21 mouse cellular contexts compared by ENCODE assay signal in the genomic region with DNA sequence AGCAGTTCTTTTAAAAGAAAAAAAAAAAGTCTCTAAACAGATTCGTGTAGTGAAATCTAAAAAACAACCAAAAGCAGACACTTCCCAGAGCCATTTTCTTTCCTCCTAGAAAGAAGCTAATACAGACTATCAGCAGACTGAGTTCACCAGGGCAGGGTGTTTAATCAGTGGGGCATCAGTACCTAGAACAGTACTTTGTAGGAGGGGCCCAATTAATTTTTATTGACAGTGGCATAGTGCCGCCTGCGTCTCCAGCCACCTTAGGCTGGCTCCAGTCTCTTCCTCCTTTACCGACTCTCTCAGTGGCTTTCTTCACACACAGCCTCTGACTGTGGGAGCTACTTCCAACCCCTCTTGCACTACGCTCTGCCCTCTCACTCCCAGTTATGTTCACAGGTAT.
DNase-seq lines count a peak whose midpoint lies in the region; ATAC-seq and TF ChIP-seq lines count a peak whose summit lies in the region.
"Had no signal": no experiment of that assay in that cellular context is flagged by ENCODE, and none has a peak within 500 bp of the region (broad histone marks: within the 10 kb centered on the region; RNA-seq: fewer than 3 reads in every experiment).

No protein-coding gene starts in this region.

- no peak for TF ChIP-seq CTCF in stomach, postnatal 0 days (IDR thresholded peaks at IDR 0.05; ENCODE audit: low read depth)

- H3K4me2 ChIP-seq in intestine, embryonic 15.5 days (replicated peaks): no peak overlapping the region
- no peak overlapping the region for H3K4me2 ChIP-seq in intestine, embryonic 16.5 days (ENCODE audit: low read depth, low read length)
- no peak overlapping the region for H3K4me2 ChIP-seq in stomach, postnatal 0 days (replicated peaks; ENCODE audit: low read depth)
- H3K4me2 ChIP-seq in midbrain, embryonic 11.5 days: no peak overlapping the region
- no peak overlapping the region for H3K4me2 ChIP-seq in forebrain, embryonic 12.5 days
- H3K4me2 ChIP-seq in forebrain, embryonic 11.5 days (ENCODE audit: low read depth, low read length, severe bottlenecking): no peak overlapping the region
- H3K4me2 ChIP-seq: embryonic facial prominence, embryonic 12.5 days had no signal

- no peak overlapping the region for H3K9ac ChIP-seq in intestine, embryonic 15.5 days
- H3K9ac ChIP-seq in intestine, embryonic 16.5 days (ENCODE audit: low read depth, low read length): no peak overlapping the region
- no peak overlapping the region for H3K9ac ChIP-seq in stomach, postnatal 0 days (ENCODE audit: low read length)
- H3K9ac ChIP-seq in midbrain, embryonic 11.5 days (ENCODE audit: low read length): no peak overlapping the region
- no peak overlapping the region for H3K9ac ChIP-seq in forebrain, embryonic 12.5 days
- H3K9ac ChIP-seq in forebrain, embryonic 11.5 days (ENCODE audit: low read length): no peak overlapping the region
- H3K9ac ChIP-seq: embryonic facial prominence, embryonic 12.5 days had no signal

- no peak overlapping the region for H3K27ac ChIP-seq in intestine, embryonic 15.5 days
- no peak overlapping the region for H3K27ac ChIP-seq in intestine, embryonic 16.5 days (ENCODE audit: low read length)
- H3K27ac ChIP-seq in stomach, postnatal 0 days (replicated peaks): no peak overlapping the region
- no peak overlapping the region for H3K27ac ChIP-seq in midbrain, embryonic 11.5 days (ENCODE audit: low read depth, low read length)
- H3K27ac ChIP-seq in forebrain, embryonic 12.5 days: no peak overlapping the region
- H3K27ac ChIP-seq in forebrain, embryonic 11.5 days (ENCODE audit: low read depth, low read length): no peak overlapping the region
- H3K27ac ChIP-seq: embryonic facial prominence, embryonic 12.5 days; forebrain, embryonic 10.5 days had no signal

- peak; percentile 11 for DNase-seq in large intestine, adult 2 months (ENCODE audit: low read depth, low spot score)
- DNase-seq in stomach, postnatal 0 days (ENCODE audit: low spot score): no peak
- DNase-seq in midbrain, embryonic 11.5 days (ENCODE audit: low spot score, missing footprints): no peak
- DNase-seq in forebrain, embryonic 11.5 days (ENCODE audit: low spot score): no peak
- DNase-seq: adrenal gland, adult 2 months; adrenal gland, postnatal 10 days; adrenal gland, postnatal 25 days; cerebellum, adult 11 months; cerebellum, adult 18-20 months; cerebellum, adult 8-10 months; cerebellum, adult 9-11 months; cerebellum, postnatal 14 days; cerebellum, postnatal 36 days; embryo, embryonic 11 days had no signal

- H3K4me1 ChIP-seq in intestine, embryonic 15.5 days (replicated peaks): no peaks in the 10 kb centered on the region
- no peaks in the 10 kb centered on the region for H3K4me1 ChIP-seq in intestine, embryonic 16.5 days (ENCODE audit: control insufficient read depth, insufficient read depth, low read length)
- H3K4me1 ChIP-seq in stomach, postnatal 0 days (replicated peaks; ENCODE audit: control insufficient read depth, insufficient read depth): no peaks in the 10 kb centered on the region
- H3K4me1 ChIP-seq in midbrain, embryonic 11.5 days (ENCODE audit: control insufficient read depth, insufficient read depth, low read length): no peaks in the 10 kb centered on the region
- peaks cover 15% of the 10 kb centered on the region for H3K4me1 ChIP-seq in forebrain, embryonic 12.5 days
- peaks cover 5% of the 10 kb centered on the region; the same call in 1 of the 2 replicates for H3K4me1 ChIP-seq in forebrain, embryonic 11.5 days (replicated peaks; ENCODE audit: control insufficient read depth, insufficient read depth, low read length)

- no peaks in the 10 kb centered on the region for H3K27me3 ChIP-seq in intestine, embryonic 15.5 days (replicated peaks)
- no peaks in the 10 kb centered on the region for H3K27me3 ChIP-seq in intestine, embryonic 16.5 days (replicated peaks; ENCODE audit: control insufficient read depth, insufficient read depth, low read length)
- H3K27me3 ChIP-seq in stomach, postnatal 0 days (ENCODE audit: control insufficient read depth, insufficient read depth, low read length): no peaks in the 10 kb centered on the region
- no peaks in the 10 kb centered on the region for H3K27me3 ChIP-seq in midbrain, embryonic 11.5 days (ENCODE audit: control insufficient read depth, insufficient read depth, low read length)
- no peaks in the 10 kb centered on the region for H3K27me3 ChIP-seq in forebrain, embryonic 12.5 days
- H3K27me3 ChIP-seq in forebrain, embryonic 11.5 days (ENCODE audit: control insufficient read depth, insufficient read depth, low read length): no peaks in the 10 kb centered on the region
- H3K27me3 ChIP-seq: embryonic facial prominence, embryonic 12.5 days had no signal

- no peaks in the 10 kb centered on the region for H3K9me3 ChIP-seq in intestine, embryonic 15.5 days
- no peaks in the 10 kb centered on the region for H3K9me3 ChIP-seq in intestine, embryonic 16.5 days (ENCODE audit: control insufficient read depth, low read length)
- no peaks in the 10 kb centered on the region for H3K9me3 ChIP-seq in stomach, postnatal 0 days (ENCODE audit: control insufficient read depth, low read length)
- no peaks in the 10 kb centered on the region for H3K9me3 ChIP-seq in midbrain, embryonic 11.5 days (ENCODE audit: control insufficient read depth, low read length)
- H3K9me3 ChIP-seq in forebrain, embryonic 12.5 days: no peaks in the 10 kb centered on the region
- no peaks in the 10 kb centered on the region for H3K9me3 ChIP-seq in forebrain, embryonic 11.5 days (ENCODE audit: control insufficient read depth, low read length)
- H3K9me3 ChIP-seq: embryonic facial prominence, embryonic 12.5 days; forebrain, embryonic 10.5 days had no signal

- no peak for TF ChIP-seq EP300 in stomach, postnatal 0 days (optimal IDR thresholded peaks at IDR 0.05)

- 71% methylated on average over 5 of the region's 5 CpGs for WGBS in intestine, embryonic 15.5 days
- 70% methylated on average over 5 of the region's 5 CpGs for WGBS in intestine, embryonic 16.5 days
- WGBS in large intestine, adult 2 months: 44% methylated on average over 5 of the region's 5 CpGs
- 78% methylated on average over 5 of the region's 5 CpGs for WGBS in stomach, postnatal 0 days
- WGBS in midbrain, embryonic 11.5 days: 90% methylated on average over 5 of the region's 5 CpGs
- 85% methylated on average over 5 of the region's 5 CpGs for WGBS in forebrain, embryonic 12.5 days
- 89% methylated on average over 5 of the region's 5 CpGs for WGBS in forebrain, embryonic 11.5 days

- peaks cover 4% of the 10 kb centered on the region for H3K36me3 ChIP-seq in intestine, embryonic 15.5 days
- H3K36me3 ChIP-seq in intestine, embryonic 16.5 days (ENCODE audit: control insufficient read depth, insufficient read depth, low read length): no peaks in the 10 kb centered on the region
- peaks cover 2% of the 10 kb centered on the region; the same call in 1 of the 2 replicates for H3K36me3 ChIP-seq in stomach, postnatal 0 days (ENCODE audit: control insufficient read depth, insufficient read depth, low read length)
- H3K36me3 ChIP-seq in midbrain, embryonic 11.5 days (ENCODE audit: control insufficient read depth, insufficient read depth, low read length): no peaks in the 10 kb centered on the region
- H3K36me3 ChIP-seq in forebrain, embryonic 12.5 days (replicated peaks): 0 out of 2 replicates have a peak, but pooled peaks cover 3% of the 10 kb centered on the region
- H3K36me3 ChIP-seq in forebrain, embryonic 11.5 days (ENCODE audit: control insufficient read depth, insufficient read depth, low read length): no peaks in the 10 kb centered on the region

- H3K4me3 ChIP-seq in intestine, embryonic 15.5 days (replicated peaks): no peak overlapping the region
- H3K4me3 ChIP-seq in intestine, embryonic 16.5 days (ENCODE audit: low read length): no peak overlapping the region
- H3K4me3 ChIP-seq in stomach, postnatal 0 days (ENCODE audit: low read depth, low read length): no peak overlapping the region
- H3K4me3 ChIP-seq in midbrain, embryonic 11.5 days (ENCODE audit: low read depth, low read length): no peak overlapping the region
- H3K4me3 ChIP-seq in forebrain, embryonic 12.5 days (replicated peaks): no peak overlapping the region
- H3K4me3 ChIP-seq in forebrain, embryonic 11.5 days (ENCODE audit: low read depth, low read length): no peak overlapping the region
- H3K4me3 ChIP-seq: embryonic facial prominence, embryonic 12.5 days; forebrain, embryonic 10.5 days had no signal

- ATAC-seq in intestine, embryonic 15.5 days: peak; percentile 61
- peak; percentile 64 for ATAC-seq in intestine, embryonic 16.5 days
- peak; percentile 74 for ATAC-seq in stomach, postnatal 0 days (ENCODE audit: low FRiP score, low TSS enrichment)
- no peak for ATAC-seq in midbrain, embryonic 11.5 days (ENCODE audit: low FRiP score)
- ATAC-seq in forebrain, embryonic 12.5 days (ENCODE audit: low FRiP score): no peak
- ATAC-seq in forebrain, embryonic 11.5 days (replicated peaks; ENCODE audit: low FRiP score): no peak
- ATAC-seq: forebrain, embryonic 14.5 days; forebrain, embryonic 16.5 days had no signal

Comparison
In these comparisons a context has a peak if more than half of its experiments do, and no peak if none do; other contexts are left out.
1. ATAC-seq: peak in intestine, embryonic 15.5 days (single experiment), intestine, embryonic 16.5 days (single experiment) and stomach, postnatal 0 days (single experiment); none in midbrain, embryonic 11.5 days (single experiment), forebrain, embryonic 12.5 days (single experiment) and forebrain, embryonic 11.5 days (single experiment).